Mouse (Mus musculus): ENCODE data around the gene Cnga3. TPM values are rescaled to one million over a fixed set of nuclear protein-coding genes. Genes with fewer than 3 reads are reported as not detected.

The Cnga3 gene
- polyA plus RNA-seq (2012; rRNA removed; ENCODE audit: low replicate concordance) = 0.21 TPM in 1 of 2 replicates, not detected in the other

GRCm38 (mm10) chr1:37214144-37214543 is at the start of gene Cnga3:
Cnga3 (plus strand) TSS chr1:37214434.

GRCm38 (mm10) chr1:37299540-37300491 is 85.6 kb downstream of the Cnga3 start, which contains the start of gene Inpp4a:
Inpp4a (plus strand) TSS chr1:37299865.

Other genes starting within 250 kb of the Cnga3 start
- not detected in 2 replicates for gene Vwa3b, start 187.8 kb upstream of the Cnga3 start, polyA plus RNA-seq (2012; rRNA removed; ENCODE audit: low replicate concordance)
- gene Inpp4a, start 85.4 kb downstream of the Cnga3 start, polyA plus RNA-seq (2012; rRNA removed; ENCODE audit: low replicate concordance) = 8.7 and 11.4 TPM in 2 replicates
- 23.7 and 24.7 TPM in 2 replicates for gene Coa5, start 215.7 kb downstream of the Cnga3 start, polyA plus RNA-seq (2012; rRNA removed; ENCODE audit: low replicate concordance)
- gene Unc50, start 215.7 kb downstream of the Cnga3 start, polyA plus RNA-seq (2012; rRNA removed; ENCODE audit: low replicate concordance) = 61.3 and 67.6 TPM in 2 replicates